Mouse (Mus musculus): Measurements from ENCODE around the gene Slc4a1. TPM values are rescaled to one million over a fixed set of nuclear protein-coding genes. Genes with fewer than 3 reads are reported as not detected.

The Slc4a1 gene
- polyA plus RNA-seq, 1 experiment from 2014 or later: not detected

GRCm38 (mm10) chr11:102407834-102408215 lies 41.8 kb upstream of the Slc4a1 start, which contains the start of gene Slc25a39:
Gene Slc25a39 (minus strand): TSS chr11:102407946.
- in situ Hi-C loops (cut with MboI; ENCODE audit: low pct_unique_long_range_greater_than_20kb): loop anchor here (5.0 kb wide), 1 partner anchor 86 kb away; no protein-coding TSS in a partner anchor

GRCm38 (mm10) chr11:102406900-102407833 lies 41.2 kb upstream of the Slc4a1 start:
- TF ChIP-seq CTCF (IDR thresholded peaks at IDR 0.05): no peak
- H3K27me3 ChIP-seq: no peaks in the 10 kb centered on the region
- in situ Hi-C loops (cut with MboI; ENCODE audit: low pct_unique_long_range_greater_than_20kb): loop anchor here (5.0 kb wide), 1 partner anchor 85 kb away; no protein-coding TSS in a partner anchor
- DNase-seq (ENCODE audit: low read depth, low spot score) (no peak), ATAC-seq (peak; percentile 44)
- CTCF ChIA-PET: interaction anchor here (0.8 to 7.1 kb wide), 2 partner anchors 92 to 99 kb away, joined by 3 to 46 read pairs; no protein-coding TSS in a partner anchor
- POLR2A ChIA-PET: interaction anchor here (0.6 to 10.8 kb wide), 11 partner anchors 13 to 130 kb away, joined by 3 to 110 read pairs (median 3); partner anchors contain the start of genes Tmub2 and Ubtf

More at GRCm38 (mm10) chr11:102407834-102408215, 41.8 kb upstream of the Slc4a1 start, which contains the start of gene Slc25a39:
- ChIA-PET CTCF (interaction anchor here (7.1 kb wide), 1 partner anchor 100 kb away, joined by 46 read pairs; no protein-coding TSS in a partner anchor), POLR2A (interaction anchor here (0.6 to 10.8 kb wide), 6 partner anchors 24 to 131 kb away, joined by 3 to 110 read pairs (median 3); partner anchors contain the start of genes Tmub2 and Ubtf)
- no peak for DNase-seq (ENCODE audit: low read depth, low spot score)
- ATAC-seq: peak; percentile 10
- H3K27me3 ChIP-seq: no peaks in the 10 kb centered on the region
- TF ChIP-seq CTCF (IDR thresholded peaks at IDR 0.05): no peak

GRCm38 (mm10) chr11:102406401-102406800 lies 40.4 kb upstream of the Slc4a1 start:
- DNase-seq (ENCODE audit: low read depth, low spot score): no peak
- CTCF ChIA-PET: interaction anchor here (0.8 to 7.1 kb wide), 2 partner anchors 91 to 98 kb away, joined by 3 to 46 read pairs; no protein-coding TSS in a partner anchor

GRCm38 (mm10) chr11:102405544-102406285 lies 39.7 kb upstream of the Slc4a1 start:
- TF ChIP-seq CTCF (IDR thresholded peaks at IDR 0.05): no peak
- no peaks in the 10 kb centered on the region for H3K27me3 ChIP-seq
- ChIA-PET CTCF (no interaction called here), POLR2A (interaction anchor here (1.1 to 10.8 kb wide), 5 partner anchors 11 to 97 kb away, joined by 4 to 110 read pairs (median 5); partner anchors contain the start of gene Ubtf)
- in situ Hi-C loops (cut with MboI; ENCODE audit: low pct_unique_long_range_greater_than_20kb): loop anchor here (5.0 kb wide), 1 partner anchor 83 kb away; no protein-coding TSS in a partner anchor
- no peak for ATAC-seq
- no peak for DNase-seq (ENCODE audit: low read depth, low spot score)

More at GRCm38 (mm10) chr11:102406401-102406800, 40.4 kb upstream of the Slc4a1 start:
- TF ChIP-seq CTCF (IDR thresholded peaks at IDR 0.05): no peak
- no peaks in the 10 kb centered on the region for H3K27me3 ChIP-seq
- in situ Hi-C loops (cut with MboI; ENCODE audit: low pct_unique_long_range_greater_than_20kb): loop anchor here (5.0 kb wide), 1 partner anchor 84 kb away; no protein-coding TSS in a partner anchor
- ATAC-seq: no peak
- POLR2A ChIA-PET: interaction anchor here (0.7 to 10.8 kb wide), 8 partner anchors 12 to 121 kb away, joined by 3 to 110 read pairs (median 4); partner anchors contain the start of genes Tmub2 and Ubtf

GRCm38 (mm10) chr11:102404161-102405010 lies 38.4 kb upstream of the Slc4a1 start:
- no peak for DNase-seq (ENCODE audit: low read depth, low spot score)
- POLR2A ChIA-PET: interaction anchor here (10.8 kb wide), 1 partner anchor 86 kb away, joined by 110 read pairs; the partner anchor contains the start of gene Ubtf
- CTCF ChIA-PET: interaction anchor here (1.3 kb wide), 1 partner anchor 7 kb away, joined by 3 read pairs; no protein-coding TSS in a partner anchor
- in situ Hi-C loops (cut with MboI; ENCODE audit: low pct_unique_long_range_greater_than_20kb): loop anchor here (5.0 kb wide), 1 partner anchor 82 kb away; no protein-coding TSS in a partner anchor
- no peak for TF ChIP-seq CTCF (IDR thresholded peaks at IDR 0.05)
- no peak for ATAC-seq
- no peaks in the 10 kb centered on the region for H3K27me3 ChIP-seq

GRCm38 (mm10) chr11:102403657-102404056 lies 37.7 kb upstream of the Slc4a1 start:
- CTCF ChIA-PET: interaction anchor here (1.3 kb wide), 1 partner anchor 8 kb away, joined by 3 read pairs; no protein-coding TSS in a partner anchor
- DNase-seq (ENCODE audit: low read depth, low spot score) (no peak), ATAC-seq (no peak)
- TF ChIP-seq CTCF (IDR thresholded peaks at IDR 0.05): no peak
- POLR2A ChIA-PET: interaction anchor here (10.8 kb wide), 1 partner anchor 85 kb away, joined by 110 read pairs; the partner anchor contains the start of gene Ubtf
- in situ Hi-C loops (cut with MboI; ENCODE audit: low pct_unique_long_range_greater_than_20kb): no loop called here
- no peaks in the 10 kb centered on the region for H3K27me3 ChIP-seq

- TF ChIP-seq CTCF (IDR thresholded peaks at IDR 0.05): no peak
- CTCF ChIA-PET: no interaction called here
- in situ Hi-C loops (cut with MboI; ENCODE audit: low pct_unique_long_range_greater_than_20kb): no loop called here
- H3K27me3 ChIP-seq: no peaks in the 10 kb centered on the region
- POLR2A ChIA-PET: interaction anchor here (10.8 kb wide), 1 partner anchor 83 kb away, joined by 110 read pairs; the partner anchor contains the start of gene Ubtf
- ATAC-seq (no peak), DNase-seq (ENCODE audit: low read depth, low spot score) (no peak)
Observed at GRCm38 (mm10) chr11:102401898-102402500, 36.0 kb upstream of the Slc4a1 start.

GRCm38 (mm10) chr11:102400513-102401084 lies 34.6 kb upstream of the Slc4a1 start:
- in situ Hi-C loops (cut with MboI; ENCODE audit: low pct_unique_long_range_greater_than_20kb): no loop called here
- no peak for ATAC-seq
- ChIA-PET POLR2A (interaction anchor here (1.0 to 1.1 kb wide), 2 partner anchors 25 to 82 kb away, joined by 3 to 4 read pairs; no protein-coding TSS in a partner anchor), CTCF (interaction anchor here (0.6 to 1.1 kb wide), 2 partner anchors 31 to 66 kb away, joined by 3 to 4 read pairs; no protein-coding TSS in a partner anchor)
- no peaks in the 10 kb centered on the region for H3K27me3 ChIP-seq
- TF ChIP-seq CTCF (IDR thresholded peaks at IDR 0.05): no peak
- DNase-seq (ENCODE audit: low read depth, low spot score): no peak

Measured in Patski (cell line).